ENCODE assay signal across 9 mouse cellular contexts in the genomic region with DNA sequence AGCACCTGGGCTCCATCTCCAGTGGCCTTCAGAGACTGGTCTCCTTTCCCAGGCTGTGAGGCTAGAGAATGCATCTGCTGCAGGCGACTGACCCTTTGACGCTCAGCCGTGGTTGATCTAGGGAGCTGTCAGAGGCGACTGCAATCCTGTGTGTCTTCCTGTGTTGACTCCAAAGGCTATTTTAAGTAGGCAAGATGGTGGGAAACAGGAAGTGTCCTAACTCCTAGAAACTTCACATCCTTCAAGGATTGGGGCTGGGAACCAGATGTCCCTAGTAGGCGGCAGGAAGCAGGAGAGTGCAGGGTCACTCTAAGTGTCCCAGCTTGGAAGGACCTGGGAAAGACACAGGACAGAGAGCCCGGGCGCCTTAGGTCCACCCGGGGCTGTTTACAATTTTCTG.
A peak's percentile ranks its signal among the peaks of the same experiment; 100 is the strongest.
DNase-seq lines count a peak whose midpoint lies in the region; ATAC-seq lines count a peak whose summit lies in the region.
"Had no signal": no experiment of that assay in that cellular context is flagged by ENCODE, and none has a peak within 500 bp of the region (broad histone marks: within the 10 kb centered on the region; RNA-seq: fewer than 3 reads in every experiment).

No protein-coding gene starts in this region.

- no peak for DNase-seq in hindbrain, embryonic 10.5 days (ENCODE audit: low spot score)
- peak; percentile 53 to 85 for DNase-seq in kidney, postnatal 25 days
- peak; percentile 54 to 78 for DNase-seq in lung, postnatal 4 days
- no peak for DNase-seq in cerebellum, adult 18-20 months
- DNase-seq in urinary bladder, postnatal 10 days (ENCODE audit: low spot score): no peak
- DNase-seq in cerebellum, adult 11 months: no peak

- H3K4me3 ChIP-seq in hindbrain, embryonic 15.5 days: no peak overlapping the region
- H3K4me3 ChIP-seq in hindbrain, embryonic 10.5 days: no peak overlapping the region
- H3K4me3 ChIP-seq in heart, embryonic 15.5 days: no peak overlapping the region

- H3K9me3 ChIP-seq in hindbrain, embryonic 15.5 days: no peaks in the 10 kb centered on the region
- no peaks in the 10 kb centered on the region for H3K9me3 ChIP-seq in hindbrain, embryonic 10.5 days
- H3K9me3 ChIP-seq in heart, embryonic 15.5 days (replicated peaks): no peaks in the 10 kb centered on the region

- H3K9ac ChIP-seq in hindbrain, embryonic 15.5 days: no peak overlapping the region
- H3K9ac ChIP-seq in heart, embryonic 15.5 days: no peak overlapping the region
- H3K9ac ChIP-seq: liver, embryonic 14.5 days had no signal

- 0 out of 2 replicates have a peak overlapping the region, but pooled peaks have one; percentile 45 for H3K27ac ChIP-seq in hindbrain, embryonic 15.5 days (replicated peaks)
- no peak overlapping the region for H3K27ac ChIP-seq in hindbrain, embryonic 10.5 days
- peak overlapping the region; percentile 70 for H3K27ac ChIP-seq in heart, embryonic 15.5 days
- H3K27ac ChIP-seq: liver, embryonic 14.5 days had no signal

- H3K27me3 ChIP-seq in hindbrain, embryonic 15.5 days: no peaks in the 10 kb centered on the region
- H3K27me3 ChIP-seq in hindbrain, embryonic 10.5 days (ENCODE audit: insufficient read depth, poor library complexity, severe bottlenecking): no peaks in the 10 kb centered on the region
- no peaks in the 10 kb centered on the region for H3K27me3 ChIP-seq in heart, embryonic 15.5 days

- 80% methylated on average over 8 of the region's 8 CpGs for WGBS in hindbrain, embryonic 15.5 days
- 80% methylated on average over 8 of the region's 8 CpGs for WGBS in hindbrain, embryonic 10.5 days
- WGBS in heart, embryonic 15.5 days: 31% methylated on average over 8 of the region's 8 CpGs

- H3K4me2 ChIP-seq in hindbrain, embryonic 15.5 days: no peak overlapping the region
- H3K4me2 ChIP-seq in heart, embryonic 15.5 days: no peak overlapping the region

- ATAC-seq in hindbrain, embryonic 15.5 days (ENCODE audit: low FRiP score, low read depth): no peak
- 0 out of 2 replicates have a peak, but pooled peaks have one; percentile 11 for ATAC-seq in heart, embryonic 15.5 days (replicated peaks; ENCODE audit: insufficient number of reproducible peaks, insufficient read depth, low FRiP score, low read depth)

- no peaks in the 10 kb centered on the region for H3K4me1 ChIP-seq in hindbrain, embryonic 15.5 days (replicated peaks)
- H3K4me1 ChIP-seq in hindbrain, embryonic 10.5 days (replicated peaks): peaks cover 8% of the 10 kb centered on the region; the same call in 1 of the 2 replicates
- peaks cover 65% of the 10 kb centered on the region for H3K4me1 ChIP-seq in heart, embryonic 15.5 days (replicated peaks)

- no peaks in the 10 kb centered on the region for H3K36me3 ChIP-seq in hindbrain, embryonic 15.5 days
- H3K36me3 ChIP-seq in hindbrain, embryonic 10.5 days: peaks cover 79% of the 10 kb centered on the region
- peaks cover 92% of the 10 kb centered on the region for H3K36me3 ChIP-seq in heart, embryonic 15.5 days

Comparison
In these comparisons a context has a peak if more than half of its experiments do, and no peak if none do; other contexts are left out.
1. DNase-seq: peak in kidney, postnatal 25 days (2 of 2) and lung, postnatal 4 days (2 of 2); none in hindbrain, embryonic 10.5 days (single experiment), cerebellum, adult 18-20 months (0 of 2), urinary bladder, postnatal 10 days (single experiment) and cerebellum, adult 11 months (single experiment).